Mouse (Mus musculus): Measurements from ENCODE around the gene Map2k4. TPM values are rescaled to one million over a fixed set of nuclear protein-coding genes. Genes with fewer than 3 reads are reported as not detected.

The Map2k4 gene
- polyA plus RNA-seq, 1 experiment from 2014 or later = 117 TPM

DNA sequence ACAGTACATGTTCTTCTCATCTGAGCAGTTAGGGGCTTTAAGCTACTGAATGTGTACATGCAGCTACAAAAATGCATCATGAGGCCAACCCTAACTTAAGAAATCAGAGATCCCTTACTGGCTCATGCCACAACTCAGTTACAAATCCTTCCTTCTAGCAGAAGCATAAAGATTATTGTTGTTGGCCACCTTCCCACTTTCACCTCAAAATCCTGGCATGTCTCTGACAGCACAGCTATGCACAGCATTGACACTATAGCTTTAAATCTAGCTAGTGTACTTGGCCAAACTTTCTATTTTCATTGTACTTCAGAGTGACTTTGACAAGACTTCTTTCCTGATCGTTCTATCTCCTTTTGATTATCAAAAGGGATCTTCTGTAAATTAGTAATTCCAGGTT is 9.0 kb downstream of the Map2k4 start:
- Histone ChIP-seq H3K27me3 (ENCODE audit: control insufficient read depth, insufficient read depth, low read length) (no peaks in the 10 kb centered on the region), H3K9ac (no peak overlapping the region), H3K4me3 (replicated peaks; ENCODE audit: low read length) (no peak overlapping the region), H3K4me1 (replicated peaks; ENCODE audit: control insufficient read depth, insufficient read depth, low read length) (no peaks in the 10 kb centered on the region; the same call in 1 of the 2 replicates), H3K27ac (no peak overlapping the region), H3K9me3 (ENCODE audit: control insufficient read depth, low read length) (no peaks in the 10 kb centered on the region), H3K36me3 (replicated peaks; ENCODE audit: control insufficient read depth, insufficient read depth) (no peaks in the 10 kb centered on the region; the same call in none of the 2 replicates), H3K4me2 (replicated peaks) (no peak overlapping the region)
- ATAC-seq (ENCODE audit: low FRiP score) (no peak), DNase-seq (ENCODE audit: low spot score) (no peak)
- WGBS = 91% methylated on average over 1 of the region's 1 CpGs

DNA sequence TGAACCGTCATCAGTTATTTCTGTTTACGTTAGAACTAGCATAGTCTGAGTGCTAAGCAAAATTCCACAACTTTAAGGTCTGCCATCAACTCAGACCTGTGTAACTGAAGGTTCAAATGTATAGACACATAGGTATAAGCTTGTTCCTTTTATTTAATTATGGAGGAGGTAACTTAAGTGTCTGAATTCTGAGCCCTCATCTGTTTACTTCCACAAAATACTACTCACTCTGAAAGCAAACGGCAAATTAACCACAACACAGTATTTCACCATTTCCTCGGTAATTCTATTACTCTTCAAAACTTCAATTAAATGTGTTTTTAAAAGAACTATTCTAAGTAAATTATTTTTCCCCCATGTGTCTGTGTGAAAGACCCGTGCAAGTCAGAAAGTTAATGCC is 10.3 kb downstream of the Map2k4 start:
- H3K36me3 ChIP-seq (replicated peaks; ENCODE audit: control insufficient read depth, insufficient read depth) = no peaks in the 10 kb centered on the region; the same call in none of the 2 replicates
- no peak overlapping the region for H3K4me3 ChIP-seq (replicated peaks; ENCODE audit: low read length)
- no peaks in the 10 kb centered on the region for H3K9me3 ChIP-seq (ENCODE audit: control insufficient read depth, low read length)
- no peaks in the 10 kb centered on the region for H3K27me3 ChIP-seq (ENCODE audit: control insufficient read depth, insufficient read depth, low read length)
- H3K4me2 ChIP-seq (replicated peaks) = no peak overlapping the region
- DNase-seq (ENCODE audit: low spot score) (no peak), ATAC-seq (ENCODE audit: low FRiP score) (no peak)
- H3K4me1 ChIP-seq (replicated peaks; ENCODE audit: control insufficient read depth, insufficient read depth, low read length) = peaks cover 4% of the 10 kb centered on the region; the same call in 1 of the 2 replicates
- no peak overlapping the region for H3K27ac ChIP-seq
- 82% methylated on average over 5 of the region's 5 CpGs for WGBS
- no peak overlapping the region for H3K9ac ChIP-seq

DNA sequence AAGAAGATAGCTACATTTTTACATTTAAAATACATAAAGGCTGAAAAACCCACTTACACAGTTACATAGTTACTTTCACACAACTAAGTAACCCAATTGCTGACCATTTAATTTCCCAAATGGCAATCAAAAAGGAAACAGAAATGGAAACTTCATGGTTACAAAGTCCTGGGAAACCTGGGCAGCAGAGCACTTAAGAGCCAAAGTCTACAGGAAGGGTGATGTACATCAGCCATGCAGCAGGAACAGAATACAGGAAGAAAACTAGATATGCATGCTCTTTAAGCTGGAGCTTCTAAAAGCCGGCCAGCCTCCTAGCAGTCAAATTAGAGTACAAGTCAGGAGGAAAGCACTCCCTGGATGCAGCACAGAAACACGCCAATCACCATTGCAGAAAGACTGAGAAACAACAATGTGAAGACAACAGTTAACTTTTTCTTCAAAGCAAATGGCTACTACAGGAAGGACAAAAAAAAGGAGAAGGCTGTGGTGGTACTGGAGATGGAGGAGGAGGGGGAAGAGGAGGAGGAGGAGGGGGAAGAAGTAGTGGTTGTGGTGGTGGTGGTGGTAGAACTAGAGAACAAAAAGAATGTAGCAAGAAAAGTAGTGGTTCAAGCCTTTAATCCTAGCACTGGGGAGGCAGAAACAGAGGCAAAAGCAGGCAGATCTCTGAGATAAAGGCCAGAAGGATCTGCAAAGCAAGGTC is 11.0 kb downstream of the Map2k4 start:
- H3K27ac ChIP-seq = no peak overlapping the region
- no peak overlapping the region for H3K4me2 ChIP-seq (replicated peaks)
- H3K27me3 ChIP-seq (ENCODE audit: control insufficient read depth, insufficient read depth, low read length) = no peaks in the 10 kb centered on the region
- no peaks in the 10 kb centered on the region; the same call in none of the 2 replicates for H3K36me3 ChIP-seq (replicated peaks; ENCODE audit: control insufficient read depth, insufficient read depth)
- H3K9me3 ChIP-seq (ENCODE audit: control insufficient read depth, low read length) = no peaks in the 10 kb centered on the region
- ATAC-seq (ENCODE audit: low FRiP score) (no peak), DNase-seq (ENCODE audit: low spot score) (no peak)
- no peak overlapping the region for H3K9ac ChIP-seq
- no peak overlapping the region for H3K4me3 ChIP-seq (replicated peaks; ENCODE audit: low read length)
- 61% methylated on average over 2 of the region's 2 CpGs for WGBS
- H3K4me1 ChIP-seq (replicated peaks; ENCODE audit: control insufficient read depth, insufficient read depth, low read length) = peaks cover 4% of the 10 kb centered on the region; the same call in 1 of the 2 replicates

DNA sequence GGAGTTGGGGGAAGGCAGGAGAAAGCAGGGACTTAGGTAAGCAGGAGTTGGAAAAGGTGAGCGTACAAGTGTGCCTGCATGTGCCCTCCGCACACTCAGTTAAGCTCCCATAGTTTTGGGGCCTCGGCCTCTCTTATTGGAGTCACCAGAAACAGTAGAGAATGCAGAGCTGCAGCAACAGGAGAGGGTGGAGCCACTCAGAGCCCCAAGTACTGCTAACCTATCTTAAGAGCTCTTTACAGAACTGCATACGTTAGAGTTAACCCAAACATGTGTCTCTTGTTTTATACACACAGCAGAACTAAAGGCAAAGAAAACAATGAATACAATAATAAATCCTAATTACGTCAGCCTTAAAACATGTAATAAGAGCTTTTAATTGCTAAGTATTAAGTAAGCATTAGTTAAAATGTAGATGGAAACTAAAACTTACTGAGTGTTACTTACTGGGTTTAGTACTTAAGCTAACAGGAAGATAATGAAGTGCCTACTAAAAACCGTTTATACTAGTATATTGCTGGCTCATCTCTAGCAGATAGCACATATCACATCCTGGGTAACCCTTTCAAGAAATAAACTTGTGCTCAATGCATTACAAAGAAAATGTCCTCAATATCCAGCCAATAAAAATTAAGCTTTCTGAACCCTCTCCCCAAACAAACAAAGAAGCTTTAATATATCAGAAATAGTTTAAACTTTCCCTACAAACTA is 14.0 kb downstream of the Map2k4 start:
- ATAC-seq (ENCODE audit: low FRiP score) (no peak), DNase-seq (ENCODE audit: low spot score) (no peak)
- WGBS = 80% methylated on average over 6 of the region's 6 CpGs
- no peaks in the 10 kb centered on the region for H3K27me3 ChIP-seq (ENCODE audit: control insufficient read depth, insufficient read depth, low read length)
- H3K4me3 ChIP-seq (replicated peaks; ENCODE audit: low read length) = no peak overlapping the region
- H3K36me3 ChIP-seq (replicated peaks; ENCODE audit: control insufficient read depth, insufficient read depth) = no peaks in the 10 kb centered on the region
- H3K9me3 ChIP-seq (ENCODE audit: control insufficient read depth, low read length) = no peaks in the 10 kb centered on the region
- H3K27ac ChIP-seq = no peak overlapping the region
- no peak overlapping the region for H3K4me2 ChIP-seq (replicated peaks)
- peaks cover 8% of the 10 kb centered on the region; the same call in 1 of the 2 replicates for H3K4me1 ChIP-seq (replicated peaks; ENCODE audit: control insufficient read depth, insufficient read depth, low read length)
- H3K9ac ChIP-seq = no peak overlapping the region

DNA sequence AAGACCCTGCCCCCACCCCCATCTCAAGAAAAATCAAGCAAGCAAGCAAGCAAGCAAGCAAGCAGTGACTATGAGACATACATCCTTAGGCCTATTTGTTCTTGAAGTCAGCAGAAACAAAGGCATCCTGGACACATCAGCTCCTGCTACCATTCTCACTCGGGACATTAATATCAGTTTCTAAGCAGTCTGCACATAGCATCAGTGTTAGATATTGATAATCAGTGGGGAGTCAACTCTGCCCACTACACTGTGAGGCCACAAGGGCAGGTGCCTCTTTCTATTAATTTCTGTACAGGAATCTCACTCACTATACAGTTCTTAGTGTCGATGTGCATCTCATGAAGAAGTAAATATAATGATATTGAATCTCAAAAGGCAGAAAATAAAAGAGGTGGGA is 14.6 kb downstream of the Map2k4 start:
- Histone ChIP-seq H3K4me1 (replicated peaks; ENCODE audit: control insufficient read depth, insufficient read depth, low read length) (0 out of 2 replicates have a peak, but pooled peaks cover 8% of the 10 kb centered on the region), H3K36me3 (replicated peaks; ENCODE audit: control insufficient read depth, insufficient read depth) (no peaks in the 10 kb centered on the region), H3K27ac (no peak overlapping the region), H3K4me3 (replicated peaks; ENCODE audit: low read length) (no peak overlapping the region), H3K9me3 (ENCODE audit: control insufficient read depth, low read length) (no peaks in the 10 kb centered on the region), H3K9ac (no peak overlapping the region), H3K4me2 (replicated peaks) (no peak overlapping the region), H3K27me3 (ENCODE audit: control insufficient read depth, insufficient read depth, low read length) (no peaks in the 10 kb centered on the region)
- ATAC-seq (ENCODE audit: low FRiP score) (no peak), DNase-seq (ENCODE audit: low spot score) (no peak)
- WGBS = 92% methylated on average over 2 of the region's 2 CpGs

DNA sequence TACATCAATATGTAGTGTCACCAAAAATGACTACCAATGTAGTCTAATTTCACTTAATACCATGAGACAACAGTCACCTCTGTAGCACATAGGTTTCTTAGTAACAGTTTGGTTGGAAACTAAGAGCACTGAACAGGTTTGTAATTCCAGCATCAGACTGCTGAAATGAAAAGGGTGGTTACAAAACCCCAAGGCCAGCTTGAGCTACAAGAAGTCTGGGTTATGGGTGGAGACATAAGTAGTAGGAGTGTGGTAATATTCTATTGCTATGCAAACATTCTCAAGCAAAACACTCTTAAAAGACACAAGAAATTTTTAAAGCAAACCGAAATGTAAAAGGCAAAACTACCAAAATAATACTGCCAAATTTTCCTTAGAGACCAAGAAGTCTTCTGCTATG is 16.6 kb downstream of the Map2k4 start:
- no peak overlapping the region for H3K27ac ChIP-seq
- H3K4me3 ChIP-seq (replicated peaks; ENCODE audit: low read length) = no peak overlapping the region
- WGBS = 95% methylated on average over 1 of the region's 1 CpGs
- ATAC-seq (ENCODE audit: low FRiP score) (no peak), DNase-seq (ENCODE audit: low spot score) (no peak)
- H3K9me3 ChIP-seq (ENCODE audit: control insufficient read depth, low read length) = no peaks in the 10 kb centered on the region
- H3K9ac ChIP-seq = no peak overlapping the region
- H3K36me3 ChIP-seq (replicated peaks; ENCODE audit: control insufficient read depth, insufficient read depth) = no peaks in the 10 kb centered on the region
- 0 out of 2 replicates have a peak, but pooled peaks cover 8% of the 10 kb centered on the region for H3K4me1 ChIP-seq (replicated peaks; ENCODE audit: control insufficient read depth, insufficient read depth, low read length)
- H3K4me2 ChIP-seq (replicated peaks) = no peak overlapping the region
- no peaks in the 10 kb centered on the region for H3K27me3 ChIP-seq (ENCODE audit: control insufficient read depth, insufficient read depth, low read length)

GRCm38 (mm10) chr11:65769990-65770389 is 18.1 kb downstream of the Map2k4 start:
- DNase-seq (ENCODE audit: low spot score) (no peak), ATAC-seq (ENCODE audit: low FRiP score) (no peak)
- Histone ChIP-seq H3K9ac (no peak overlapping the region), H3K36me3 (replicated peaks; ENCODE audit: control insufficient read depth, insufficient read depth) (no peaks in the 10 kb centered on the region), H3K4me2 (replicated peaks) (no peak overlapping the region), H3K9me3 (ENCODE audit: control insufficient read depth, low read length) (no peaks in the 10 kb centered on the region), H3K27ac (no peak overlapping the region), H3K4me1 (replicated peaks; ENCODE audit: control insufficient read depth, insufficient read depth, low read length) (0 out of 2 replicates have a peak, but pooled peaks cover 8% of the 10 kb centered on the region), H3K27me3 (ENCODE audit: control insufficient read depth, insufficient read depth, low read length) (no peaks in the 10 kb centered on the region), H3K4me3 (replicated peaks; ENCODE audit: low read length) (no peak overlapping the region)
- WGBS = 62% methylated on average over 5 of the region's 5 CpGs

DNA sequence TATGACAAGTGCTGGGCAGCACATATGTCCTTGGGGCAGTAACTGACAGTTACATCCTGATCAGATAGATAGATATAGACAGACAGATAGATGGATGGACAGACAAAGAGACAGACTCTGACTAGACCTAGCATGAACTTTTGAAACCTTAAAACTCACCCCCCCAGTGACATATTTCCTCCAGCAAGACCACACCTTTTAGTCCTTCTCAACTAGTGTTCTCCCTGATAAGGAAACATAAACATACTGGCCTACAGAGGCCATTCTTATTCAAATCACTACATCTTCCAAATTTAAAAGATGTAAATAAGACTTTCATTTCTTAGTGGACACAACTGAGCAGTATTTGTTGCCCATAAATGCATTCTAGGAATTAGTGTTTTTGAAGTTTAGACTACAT is 19.7 kb downstream of the Map2k4 start:
- no peak for ATAC-seq (ENCODE audit: low FRiP score)
- no peak overlapping the region for H3K27ac ChIP-seq
- 0 out of 2 replicates have a peak, but pooled peaks cover 6% of the 10 kb centered on the region for H3K4me1 ChIP-seq (replicated peaks; ENCODE audit: control insufficient read depth, insufficient read depth, low read length)
- H3K27me3 ChIP-seq (ENCODE audit: control insufficient read depth, insufficient read depth, low read length) = no peaks in the 10 kb centered on the region
- H3K9me3 ChIP-seq (ENCODE audit: control insufficient read depth, low read length) = no peaks in the 10 kb centered on the region
- no peak overlapping the region for H3K4me2 ChIP-seq (replicated peaks)
- H3K36me3 ChIP-seq (replicated peaks; ENCODE audit: control insufficient read depth, insufficient read depth) = no peaks in the 10 kb centered on the region
- H3K4me3 ChIP-seq (replicated peaks; ENCODE audit: low read length) = no peak overlapping the region
- no peak overlapping the region for H3K9ac ChIP-seq
- DNase-seq (ENCODE audit: low spot score) = no peak

DNA sequence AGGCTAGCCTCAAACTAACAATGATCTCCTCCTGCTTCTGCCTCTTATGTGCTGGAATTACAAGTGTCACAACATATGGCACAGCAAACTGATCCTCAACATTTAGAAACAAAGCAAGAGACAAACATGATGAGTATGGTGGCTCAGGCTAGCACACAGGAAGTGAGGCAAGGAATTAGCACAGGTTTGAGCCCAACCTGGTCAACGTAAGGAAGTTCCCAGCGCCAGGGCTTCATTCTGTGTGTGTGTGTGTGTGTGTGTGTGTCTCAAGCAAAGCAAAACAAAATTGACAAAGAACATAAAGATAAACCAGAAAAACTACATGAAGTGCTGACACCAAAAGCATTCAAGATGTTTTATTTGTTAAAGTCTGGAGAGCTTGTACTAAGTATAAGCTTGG is 27.2 kb downstream of the Map2k4 start:
- Histone ChIP-seq H3K4me3 (replicated peaks; ENCODE audit: low read length) (no peak overlapping the region), H3K9me3 (ENCODE audit: control insufficient read depth, low read length) (no peaks in the 10 kb centered on the region), H3K4me1 (replicated peaks; ENCODE audit: control insufficient read depth, insufficient read depth, low read length) (no peaks in the 10 kb centered on the region), H3K36me3 (replicated peaks; ENCODE audit: control insufficient read depth, insufficient read depth) (no peaks in the 10 kb centered on the region), H3K9ac (no peak overlapping the region), H3K27me3 (ENCODE audit: control insufficient read depth, insufficient read depth, low read length) (no peaks in the 10 kb centered on the region), H3K27ac (no peak overlapping the region), H3K4me2 (replicated peaks) (no peak overlapping the region)
- ATAC-seq (ENCODE audit: low FRiP score) (no peak), DNase-seq (ENCODE audit: low spot score) (no peak)
- 96% methylated on average over 2 of the region's 2 CpGs for WGBS

All from hindbrain, embryonic 14.5 days (tissue).